Mouse (Mus musculus): ENCODE results near the gene Pomgnt2. TPM values are rescaled to one million over a fixed set of nuclear protein-coding genes. Genes with fewer than 3 reads are reported as not detected.
"Not testable (repeated sequence)": the region's sequence is repeated elsewhere in the genome, so short reads cannot be mapped to it uniquely, and the experiment has no call there.

Pomgnt2 gene
- total RNA-seq (2022) = 10 to 100 TPM; 21.3 to 31.3 (median 28.5) TPM

DNA sequence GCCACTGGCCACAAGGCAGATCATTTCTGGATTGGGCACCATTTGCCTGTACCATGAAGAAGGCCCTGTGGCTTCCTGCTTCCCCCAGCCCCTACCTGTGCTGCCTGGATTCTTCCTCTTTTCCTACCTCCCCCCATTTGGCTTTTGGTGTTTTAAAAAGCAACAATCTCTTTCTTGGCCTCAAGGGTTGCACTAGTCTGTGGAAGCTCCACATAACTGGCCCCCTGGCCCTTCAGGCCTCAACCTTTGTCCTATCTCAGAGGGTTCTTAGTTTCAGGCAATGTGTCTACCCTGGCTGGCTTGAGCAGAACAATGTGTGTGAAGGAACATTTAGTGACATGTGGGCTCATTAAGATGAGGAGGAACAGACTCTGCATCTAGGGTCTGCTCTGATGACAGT, at the start of gene Pomgnt2:
Pomgnt2 (minus strand) TSS at position 101 of the 400 bp plus-strand sequence.
- DNase-seq = no peak

DNA sequence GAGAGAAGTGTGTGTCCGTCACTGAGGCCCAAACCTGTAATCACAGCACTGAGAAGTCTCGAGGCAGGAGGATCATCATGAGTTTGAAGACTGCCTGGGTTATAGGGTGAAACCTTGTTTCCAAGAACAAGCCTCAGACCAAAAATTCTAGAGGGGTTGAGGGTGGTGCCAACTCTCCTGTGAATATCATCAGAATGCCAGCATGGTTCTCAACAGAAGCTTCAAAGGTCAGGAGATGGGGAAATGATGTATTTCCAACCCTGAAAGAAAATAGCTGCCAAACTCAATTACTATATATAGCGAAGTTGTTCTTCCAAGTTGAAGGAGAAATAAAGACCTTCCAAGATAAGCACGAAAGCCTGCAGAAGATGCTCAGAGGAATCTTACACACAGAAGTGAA, 42.9 kb upstream of the Pomgnt2 start:
- DNase-seq = no peak

DNA sequence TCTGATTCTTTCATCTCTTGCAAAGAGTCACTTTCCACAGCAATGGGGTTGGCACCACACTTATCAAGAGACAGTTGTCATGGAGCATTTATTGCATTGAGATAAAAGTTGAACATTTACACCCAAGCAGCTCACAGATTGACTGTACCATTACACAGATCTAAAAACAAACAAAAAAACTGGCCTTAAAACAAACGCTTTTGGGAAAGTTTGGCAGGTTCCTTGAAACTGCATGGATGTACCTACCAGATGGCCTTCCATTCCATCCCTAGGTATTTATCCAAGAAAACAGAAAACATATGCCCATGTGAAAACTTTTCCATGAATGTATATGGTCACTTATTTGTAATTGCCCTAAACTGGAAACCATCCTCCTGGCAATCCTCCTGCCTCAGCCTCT, 41.7 kb upstream of the Pomgnt2 start:
- no peak for DNase-seq

DNA sequence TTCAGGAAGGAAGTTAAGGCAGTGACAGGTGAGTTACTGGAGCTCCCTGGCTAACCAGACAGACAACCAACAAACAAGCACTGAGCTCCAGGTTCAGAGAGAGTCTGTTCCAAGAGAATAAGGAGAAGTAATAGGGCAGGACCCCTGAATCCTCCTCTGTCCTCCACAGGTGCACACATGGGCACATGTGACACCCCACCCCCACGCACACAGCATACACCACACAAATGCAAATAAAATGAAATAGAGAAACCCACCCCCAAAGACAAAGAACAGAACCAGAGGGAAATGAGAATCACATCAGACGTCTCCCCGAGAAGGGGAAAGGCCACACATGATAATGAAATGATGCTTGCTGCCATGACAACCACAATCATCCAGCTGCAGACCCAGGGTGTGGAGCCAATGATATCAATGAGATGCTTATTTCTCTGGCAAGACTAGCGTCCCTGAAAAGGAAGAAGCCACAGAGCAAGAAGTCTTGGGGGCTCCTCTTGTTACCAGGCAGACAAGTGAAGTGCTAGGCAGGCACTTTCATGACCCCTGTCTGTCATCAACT, 39.7 kb upstream of the Pomgnt2 start:
- DNase-seq = no peak

DNA sequence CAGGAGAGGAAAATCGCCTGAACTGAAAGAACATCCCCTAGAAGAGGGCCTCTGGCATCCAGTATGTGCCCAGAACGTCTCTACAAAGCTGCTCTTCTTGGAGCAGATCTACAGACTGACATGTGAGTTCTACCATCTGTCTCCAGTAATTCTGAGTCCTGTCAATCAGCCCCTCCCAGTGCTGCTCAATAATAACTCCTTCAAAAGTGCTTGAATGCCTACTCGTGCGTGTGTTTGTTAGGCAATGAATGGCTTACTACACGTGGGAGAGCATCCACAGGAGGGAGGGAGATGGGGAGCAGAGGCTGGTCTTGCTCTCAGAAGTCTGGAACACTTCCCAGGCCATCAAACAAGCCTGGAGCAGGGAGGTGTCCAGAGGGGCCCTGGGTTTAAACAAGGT, 38.9 kb upstream of the Pomgnt2 start:
- DNase-seq = no peak

DNA sequence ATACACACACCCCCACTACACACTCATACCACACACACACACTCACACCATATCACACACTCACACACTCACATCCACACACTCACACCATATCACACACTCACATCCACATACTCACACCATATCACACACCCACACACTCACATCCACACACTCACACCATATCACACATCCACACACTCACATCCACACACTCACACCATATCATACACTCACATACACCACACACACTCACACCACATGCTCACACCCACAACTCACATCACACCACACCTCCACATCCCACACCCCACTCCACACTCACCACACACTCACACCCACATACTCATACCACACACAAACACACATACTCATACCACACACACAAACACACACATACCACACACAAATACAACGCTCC, 38.0 kb upstream of the Pomgnt2 start:
- no peak for DNase-seq

DNA sequence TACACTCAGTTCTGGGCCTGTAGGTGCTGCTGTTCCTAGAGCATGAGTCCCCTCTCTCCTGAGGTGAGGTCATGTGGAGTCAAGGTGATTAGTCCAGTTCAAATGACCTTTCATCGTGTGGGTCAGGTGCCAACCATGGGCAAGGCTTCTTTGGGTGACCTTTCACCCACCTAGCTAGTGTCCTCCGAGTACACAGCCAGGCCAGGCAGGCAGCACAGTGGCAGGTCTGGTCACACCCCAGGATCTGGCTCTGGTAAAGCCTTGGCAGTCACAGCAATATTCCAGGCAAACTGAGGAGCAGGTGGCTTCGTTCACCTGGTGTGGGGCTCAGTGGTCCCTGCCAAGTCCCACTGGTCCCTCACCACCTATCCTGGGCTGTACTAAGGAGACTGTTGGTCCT, 35.2 kb upstream of the Pomgnt2 start:
- DNase-seq = no peak

DNA sequence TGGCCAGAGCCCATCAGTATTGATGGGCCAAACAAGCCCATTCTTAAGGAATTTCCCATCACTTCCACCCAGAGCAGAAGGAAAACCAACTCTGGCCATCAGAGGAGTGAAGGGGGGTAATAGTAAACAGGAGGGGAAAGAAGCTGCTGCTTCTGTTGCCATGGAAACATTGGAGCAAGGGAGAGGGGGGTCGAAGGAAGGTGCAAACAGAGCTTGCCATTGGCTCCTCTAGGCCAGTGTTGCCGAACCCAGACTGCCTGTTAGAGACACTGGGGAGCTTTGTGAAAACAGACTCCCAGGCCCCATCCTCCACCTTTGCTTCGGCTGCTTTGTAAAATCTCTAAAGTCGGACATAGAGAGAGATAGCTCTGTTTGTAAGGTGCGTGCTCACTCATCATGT, 33.8 kb upstream of the Pomgnt2 start:
- no peak for DNase-seq

DNA sequence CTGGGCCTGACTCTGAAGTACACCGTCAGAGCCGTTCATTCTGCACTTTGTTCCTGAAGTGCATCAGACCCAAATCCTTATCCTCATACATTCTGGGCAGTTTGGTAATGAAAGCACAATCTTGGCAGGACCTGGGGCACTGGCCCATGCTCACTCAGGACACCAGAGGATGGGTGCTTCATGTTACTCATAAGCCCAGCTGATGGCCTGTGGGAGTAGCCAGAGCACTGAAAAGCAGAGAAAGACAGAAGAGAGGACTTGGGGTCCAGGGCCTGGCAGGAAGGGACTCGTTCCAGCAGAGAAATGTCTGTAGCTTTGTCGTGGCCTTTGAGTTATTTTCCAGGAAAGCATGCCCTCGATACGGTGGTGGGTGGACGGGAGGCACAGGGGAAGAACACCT, 32.9 kb upstream of the Pomgnt2 start:
- no peak for DNase-seq

DNA sequence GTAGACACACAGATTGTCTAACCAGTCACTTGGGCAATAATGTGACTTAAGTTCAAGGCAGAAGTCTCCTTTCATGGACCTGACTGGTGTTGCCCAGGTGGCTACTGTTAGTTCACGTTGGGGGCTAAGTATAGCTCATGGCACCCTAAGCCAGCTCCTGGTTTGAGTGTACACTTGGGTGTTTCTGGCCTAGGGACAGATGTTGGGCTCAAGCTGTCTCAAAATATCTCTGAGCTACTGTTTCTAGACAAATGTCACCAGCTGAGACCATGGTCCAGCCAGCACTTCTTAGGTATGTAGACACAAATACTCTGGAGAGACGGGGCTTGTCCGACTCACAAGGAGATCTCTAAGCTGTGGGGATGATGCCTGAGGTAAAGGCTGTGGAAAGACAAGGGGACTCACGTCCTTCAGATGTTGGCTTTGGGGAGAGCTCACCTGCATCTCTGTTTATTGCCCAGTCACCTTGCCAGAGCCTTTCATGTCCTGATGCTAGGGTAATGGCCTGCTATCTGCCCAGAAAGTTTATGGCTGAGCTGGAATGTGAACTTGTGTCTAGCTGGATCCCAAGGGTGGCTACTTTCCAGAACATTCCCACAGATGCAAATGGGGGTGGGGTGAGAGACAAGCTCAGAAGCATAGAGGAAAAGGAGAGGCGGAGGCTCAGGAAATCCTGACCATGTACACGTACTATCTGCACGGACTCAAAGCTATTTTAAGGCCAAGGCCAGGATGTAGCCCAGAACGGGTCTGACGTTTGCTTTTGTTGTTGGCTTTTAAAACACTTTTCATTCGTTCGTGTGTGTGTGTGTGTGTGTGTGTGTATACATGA, 31.2 kb upstream of the Pomgnt2 start:
- DNase-seq = peak; percentile 79

DNA sequence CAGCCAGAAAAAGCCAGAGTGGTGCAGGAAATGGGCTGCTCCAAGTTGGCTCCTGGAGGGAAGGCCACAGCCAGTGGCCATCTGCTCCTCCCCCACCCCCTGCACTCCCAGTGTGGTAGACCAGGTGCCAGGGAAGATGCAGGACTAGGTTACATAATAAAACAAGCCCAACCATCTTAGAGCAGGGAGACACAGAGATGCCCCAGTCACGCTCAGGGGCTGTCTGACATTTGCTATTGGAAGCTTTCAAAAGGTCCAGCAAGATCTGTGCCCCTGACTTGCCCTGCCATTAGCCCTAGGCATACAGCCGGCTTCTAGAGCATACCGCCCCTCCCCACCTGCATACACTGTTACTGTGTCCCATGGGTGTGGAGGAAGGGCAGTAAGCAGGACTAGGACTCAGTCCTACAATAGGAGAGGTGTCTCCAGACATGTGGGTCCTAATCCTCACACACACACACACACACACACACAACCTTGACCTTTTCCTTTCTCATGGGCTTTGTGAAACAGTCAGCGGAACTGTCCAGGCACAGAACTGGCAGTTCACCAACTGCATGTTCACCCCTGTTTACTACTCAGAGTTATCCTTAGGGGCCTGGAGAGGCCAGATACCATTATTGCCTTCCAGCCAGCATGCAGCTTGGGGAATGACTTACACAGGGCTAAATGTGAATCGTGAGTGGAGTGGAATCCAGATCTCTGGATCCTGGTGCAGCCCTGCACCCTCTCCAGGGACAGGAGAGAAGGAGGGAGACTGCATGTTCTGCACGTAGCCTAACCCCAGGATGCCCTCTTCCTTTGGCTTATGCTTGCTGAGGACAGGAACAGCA, 30.4 kb upstream of the Pomgnt2 start:
- peak; percentile 72 for DNase-seq

DNA sequence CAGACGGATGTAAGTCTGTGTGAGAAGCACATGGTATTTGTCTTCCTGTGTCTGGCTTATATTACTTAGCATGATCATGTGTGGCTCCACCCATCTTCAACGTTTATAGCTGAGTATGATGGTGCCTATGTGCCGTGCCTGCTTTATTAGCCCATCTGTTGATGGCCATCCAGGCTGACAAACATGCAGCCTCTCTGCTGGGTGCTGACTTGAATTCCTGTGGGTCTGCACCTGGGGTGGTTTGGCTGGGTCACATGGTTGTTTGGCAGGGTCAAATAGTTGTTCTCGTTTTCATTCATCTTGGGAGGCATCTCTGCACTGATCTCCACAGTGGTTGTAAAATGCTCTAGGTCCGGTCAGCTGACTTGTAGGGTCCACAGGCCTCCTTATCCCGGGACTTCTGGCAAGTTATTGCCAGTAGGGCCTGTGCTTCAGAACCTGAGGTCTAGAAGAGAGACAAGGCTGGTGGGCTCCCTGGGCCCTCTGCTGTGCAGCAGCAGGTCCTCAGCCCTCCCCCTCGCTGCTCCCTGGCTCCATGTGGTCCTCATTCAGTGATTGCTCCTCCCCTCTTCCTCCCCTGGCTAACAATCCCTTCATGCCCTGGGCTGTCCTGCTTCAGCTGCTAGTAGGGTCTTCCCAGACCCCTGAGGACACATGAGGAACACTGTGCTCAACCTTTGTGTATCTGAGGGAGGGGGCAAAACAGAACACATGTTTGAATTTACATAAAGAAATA, 29.1 kb upstream of the Pomgnt2 start:
- DNase-seq = no peak

DNA sequence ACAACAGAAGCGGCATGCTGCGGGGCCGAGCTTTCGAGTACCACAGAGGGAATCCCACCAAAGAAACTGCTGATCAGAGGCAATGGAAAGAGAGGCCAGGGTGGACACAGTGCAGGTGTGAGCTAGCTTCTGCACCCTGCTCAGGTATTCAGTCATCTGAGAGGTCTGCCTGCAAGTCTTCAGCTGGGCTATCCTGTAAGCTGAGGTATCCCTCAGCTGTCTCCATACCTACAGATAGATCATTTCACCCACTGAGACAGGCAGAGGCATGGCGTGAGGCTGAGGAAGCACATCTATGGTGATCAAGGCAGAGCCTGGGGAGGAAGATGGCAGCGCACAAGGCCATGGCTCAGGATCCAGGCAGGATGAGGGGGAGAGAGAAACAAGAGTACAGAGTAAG, 27.5 kb upstream of the Pomgnt2 start:
- no peak for DNase-seq

DNA sequence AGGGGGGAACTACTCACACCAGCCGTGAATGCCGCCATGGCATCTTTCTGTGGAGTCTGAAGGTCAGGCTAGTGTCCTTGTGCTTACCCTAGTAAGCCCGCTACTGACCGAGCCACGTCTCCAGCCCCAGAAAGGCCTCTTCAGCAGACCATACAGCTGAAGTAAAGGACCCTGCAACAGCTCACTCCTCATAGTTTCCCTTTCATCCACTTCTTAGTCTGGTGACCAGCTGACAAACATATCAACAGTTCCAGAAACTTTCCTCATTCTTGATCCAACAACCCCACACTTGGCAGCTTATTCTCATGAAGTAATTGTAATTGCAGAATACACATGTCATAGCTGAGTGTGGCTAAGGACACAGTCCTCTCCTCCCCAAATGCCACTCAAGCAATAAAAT, 27.0 kb upstream of the Pomgnt2 start:
- no peak for DNase-seq

DNA sequence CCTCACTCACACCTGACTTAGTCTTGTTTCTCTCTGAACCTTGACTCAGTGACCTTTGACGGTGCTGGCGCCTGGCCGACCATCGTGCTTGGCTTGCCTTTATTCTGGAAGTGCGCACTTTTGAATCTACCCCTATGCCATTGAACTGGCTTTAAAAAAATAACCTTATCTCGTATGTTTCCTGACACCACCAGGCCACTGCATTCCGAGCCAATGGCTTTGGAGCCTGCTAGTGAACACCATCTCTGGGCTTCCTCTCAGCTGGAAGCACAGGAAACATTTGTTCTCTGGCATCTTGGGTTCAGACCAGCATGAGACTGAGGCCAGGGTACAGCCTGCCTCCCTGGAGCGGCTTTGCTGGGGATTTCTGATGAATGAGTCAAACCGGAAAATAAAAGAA, 25.9 kb upstream of the Pomgnt2 start:
- DNase-seq = peak; percentile 89

DNA sequence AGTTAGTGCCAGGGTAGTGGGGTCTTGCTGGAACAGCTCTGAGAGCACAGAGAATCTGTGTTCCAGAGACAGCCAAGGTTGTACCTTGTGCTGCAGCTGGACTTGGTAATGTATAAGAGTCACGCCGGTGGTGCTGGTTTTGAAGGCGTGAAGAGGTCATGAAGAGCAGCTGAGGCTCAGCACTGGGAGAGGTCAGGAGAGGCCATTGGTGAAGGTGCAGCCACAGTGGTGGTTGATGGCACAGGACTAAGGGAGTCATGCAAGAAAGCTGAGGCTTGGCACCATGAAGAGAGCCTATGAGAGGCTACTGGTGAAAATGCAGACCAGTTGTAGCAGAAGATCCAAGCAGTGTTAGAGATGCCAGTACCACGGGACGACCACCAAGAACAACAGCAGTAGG, 24.7 kb upstream of the Pomgnt2 start:
- DNase-seq = no peak

DNA sequence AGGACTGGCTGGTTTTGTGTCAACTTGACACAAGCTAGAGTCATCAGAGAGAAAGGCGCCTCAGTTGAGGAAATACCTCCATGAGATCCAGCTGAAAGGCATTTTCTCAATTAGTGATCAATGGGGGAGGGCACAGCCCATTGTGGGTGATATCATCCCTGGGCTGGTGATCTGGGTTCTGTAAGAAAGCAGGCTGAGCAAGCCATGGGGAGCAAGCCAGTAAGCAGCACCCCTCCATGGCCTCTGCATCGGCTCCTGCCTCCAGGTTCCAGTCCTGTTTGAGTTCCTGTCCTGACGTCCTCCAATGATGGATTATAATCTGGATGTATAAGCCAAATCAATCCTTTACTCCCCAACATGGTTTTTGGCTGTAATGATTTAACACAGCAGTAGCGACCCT, 24.3 kb upstream of the Pomgnt2 start:
- not testable (repeated sequence) for DNase-seq

DNA sequence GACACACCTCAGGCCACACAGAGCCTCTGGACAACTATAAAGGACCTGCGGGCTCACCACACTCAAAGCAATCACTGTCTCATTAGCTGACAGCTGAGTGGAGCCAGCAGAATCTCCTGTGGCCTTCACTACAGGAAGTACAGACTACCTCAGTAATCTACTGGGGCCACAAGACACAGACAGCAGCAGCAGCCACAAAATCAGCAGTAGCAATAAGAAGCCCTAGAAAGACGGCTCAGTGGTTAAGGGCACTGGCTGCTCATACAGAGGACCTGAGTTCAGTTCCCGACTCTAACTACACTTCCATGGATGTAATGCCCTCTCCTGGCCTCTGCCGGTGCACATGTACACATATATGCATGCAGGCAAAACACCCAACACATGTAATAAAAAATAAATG, 23.4 kb upstream of the Pomgnt2 start:
- DNase-seq = no peak

DNA sequence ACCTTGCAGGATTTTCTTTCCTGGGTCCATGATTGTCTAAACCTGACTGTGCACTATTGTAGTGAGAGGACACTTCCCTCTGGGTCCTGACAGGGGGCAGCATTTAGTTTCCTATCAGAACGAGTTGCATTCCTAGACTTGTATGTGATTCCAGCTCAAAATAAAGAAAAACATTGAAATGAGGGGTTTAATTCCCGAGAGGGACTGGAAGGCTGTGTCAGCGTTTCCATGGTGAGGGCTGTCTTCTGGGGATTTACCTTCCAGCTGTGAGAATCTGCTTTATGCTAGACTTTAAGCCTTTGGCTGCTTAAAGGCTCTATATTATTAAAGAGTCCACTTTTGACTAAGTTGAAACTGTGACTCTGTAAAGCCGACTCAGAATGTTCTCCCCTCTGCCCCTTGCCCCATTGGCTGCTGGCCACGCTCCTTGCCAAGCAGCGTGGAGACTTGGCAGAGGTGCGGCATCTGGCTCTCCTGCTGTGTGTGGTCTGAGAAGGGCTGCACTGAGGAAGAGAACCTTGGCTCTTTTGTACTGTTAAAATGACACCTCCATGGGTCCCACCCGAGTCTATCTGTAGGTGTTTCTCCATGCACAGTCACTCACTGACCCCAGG, 22.0 kb upstream of the Pomgnt2 start:
- no peak for DNase-seq

DNA sequence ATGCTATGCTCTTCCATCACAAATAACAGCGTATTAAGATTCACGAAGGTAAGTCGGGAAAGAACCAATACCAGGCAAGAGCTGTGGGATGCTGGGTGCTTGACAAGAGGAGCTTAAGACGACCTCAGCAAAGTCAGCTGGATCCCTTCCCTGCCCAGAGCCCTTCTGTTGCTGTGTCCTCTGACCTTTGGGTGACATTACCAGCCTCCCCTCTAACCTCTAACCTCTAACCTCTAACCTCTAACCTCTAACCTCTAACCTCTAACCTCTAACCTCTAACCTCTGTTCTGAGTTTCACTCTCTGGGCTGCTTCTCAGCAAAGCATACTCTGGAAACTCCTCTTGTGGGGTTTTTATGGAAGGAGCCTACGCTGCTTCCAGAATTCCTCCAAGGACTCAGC, 21.2 kb upstream of the Pomgnt2 start:
- no peak for DNase-seq

DNA sequence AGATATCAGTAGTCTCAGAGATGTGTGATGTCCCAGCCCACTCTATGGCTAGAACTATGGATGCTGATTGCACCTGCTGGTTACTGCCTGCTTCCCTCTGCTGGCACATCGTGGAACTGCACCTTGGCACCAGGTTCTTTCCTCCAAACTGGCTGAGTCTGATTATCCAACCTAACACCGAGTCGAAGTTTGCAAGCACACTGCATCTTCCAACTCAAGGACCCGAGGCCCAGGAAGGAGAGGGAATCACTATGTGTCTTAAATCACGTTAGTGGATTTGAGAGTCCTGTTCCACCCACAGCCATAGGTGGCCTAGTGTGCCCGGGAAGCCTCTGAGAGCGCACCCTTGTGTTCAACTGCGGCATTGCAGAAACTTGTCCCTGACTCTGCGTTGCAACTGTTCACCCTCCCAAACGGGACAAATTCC, 17.3 kb upstream of the Pomgnt2 start:
- peak; percentile 64 for DNase-seq

DNA sequence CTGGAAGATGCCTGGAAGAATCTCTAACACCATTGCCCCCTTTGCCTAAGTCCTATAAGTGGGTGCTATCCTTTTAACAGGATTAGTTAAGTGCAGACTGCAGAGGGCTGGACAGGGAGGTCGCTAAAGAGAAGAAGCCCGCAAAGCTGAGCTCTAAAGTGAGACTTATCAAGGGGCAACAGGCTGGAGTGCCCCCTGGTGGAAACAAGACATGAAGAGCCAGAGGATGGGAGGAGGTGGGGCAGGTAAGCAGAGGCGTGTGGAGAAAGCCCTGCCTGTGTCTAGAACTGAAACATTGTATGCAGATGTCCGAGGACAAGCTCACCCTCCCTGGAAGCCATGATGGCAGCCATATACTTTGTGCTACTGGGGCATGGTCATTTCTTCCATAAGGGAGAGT, 16.7 kb upstream of the Pomgnt2 start:
- DNase-seq = no peak

All from adrenal gland, adult 8-10 months (tissue).